Mouse (Mus musculus) midbrain, embryonic 11.5 days (tissue): ENCODE data around the gene Usp32. TPM values are rescaled to one million over a fixed set of nuclear protein-coding genes. Genes with fewer than 3 reads are reported as not detected.
A peak's percentile ranks its signal among the peaks of the same experiment; 100 is the strongest.

Source experiments
- ATAC-seq: fragments of 200-750 bp; cut with Nextera tagmentation; 2 replicates; pipeline ENCODE4 v1.8.0; 2017; ENCODE audit warnings: moderate TSS enrichment, moderate library complexity; ENCODE audit not compliant: low FRiP score
- DNase-seq: peaks from one replicate; pipeline ENCODE4 v3.0.0; 2015; ENCODE audit warnings: low spot score; ENCODE audit errors: missing footprints
- H3K27ac ChIP-seq: fragments of 300-500 bp; sonication (generic); 2 replicates; pipeline ENCODE4 v1.5.1; 2014; ENCODE audit warnings: low read depth, low read length
- H3K27me3 ChIP-seq: fragments of 300-500 bp; sonication (generic); 2 replicates; pipeline ENCODE4 v1.6.1; 2014; ENCODE audit warnings: mild to moderate bottlenecking, low read length, moderate library complexity, mixed read lengths; ENCODE audit not compliant: control insufficient read depth, insufficient read depth
- H3K36me3 ChIP-seq: fragments of 300-500 bp; sonication (generic); 2 replicates; pipeline ENCODE4 v1.6.1; 2014; ENCODE audit warnings: mild to moderate bottlenecking, low read length, moderate library complexity, mixed read lengths; ENCODE audit not compliant: control insufficient read depth, insufficient read depth
- H3K4me1 ChIP-seq: fragments of 300-500 bp; sonication (generic); 2 replicates; pipeline ENCODE4 v1.6.1; 2014; ENCODE audit warnings: low read length; ENCODE audit not compliant: control insufficient read depth, insufficient read depth
- H3K4me2 ChIP-seq: fragments of 300-500 bp; sonication (generic); 2 replicates; pipeline ENCODE4 v1.6.1; 2014; ENCODE audit warnings: mild to moderate bottlenecking, moderate library complexity
- H3K4me3 ChIP-seq: fragments of 300-500 bp; sonication (generic); 2 replicates; pipeline ENCODE4 v1.5.1; 2014; ENCODE audit warnings: low read depth, low read length
- H3K9ac ChIP-seq: fragments of 300-500 bp; sonication (generic); 2 replicates; pipeline ENCODE4 v1.6.1; 2014; ENCODE audit warnings: low read length
- H3K9me3 ChIP-seq: fragments of 300-500 bp; sonication (generic); 2 replicates; pipeline ENCODE4 v1.6.1; 2016; ENCODE audit warnings: low read length; ENCODE audit not compliant: control insufficient read depth
- WGBS: fragments of 180-500 bp; shearing (Covaris S2); extraction: QIAGEN DNeasy Blood & Tissue Kit; methylation state at CpG from one replicate; pipeline ENCODE4 v1.1.7; 2014; 5-methylcytosine and 5-hydroxymethylcytosine counted together
- polyA plus RNA-seq: library from polyadenylated mRNA; unstranded; fragments of >200 nt; fragmentation: Nextera tagmentation; extraction: Ambion mirVana; gene quantifications from 2 replicates; pipeline ENCODE4 v1.2.1, GENCODE M21; 2014

Gene Usp32
- 7.0 and 8.1 TPM in 2 replicates for polyA plus RNA-seq

DNA sequence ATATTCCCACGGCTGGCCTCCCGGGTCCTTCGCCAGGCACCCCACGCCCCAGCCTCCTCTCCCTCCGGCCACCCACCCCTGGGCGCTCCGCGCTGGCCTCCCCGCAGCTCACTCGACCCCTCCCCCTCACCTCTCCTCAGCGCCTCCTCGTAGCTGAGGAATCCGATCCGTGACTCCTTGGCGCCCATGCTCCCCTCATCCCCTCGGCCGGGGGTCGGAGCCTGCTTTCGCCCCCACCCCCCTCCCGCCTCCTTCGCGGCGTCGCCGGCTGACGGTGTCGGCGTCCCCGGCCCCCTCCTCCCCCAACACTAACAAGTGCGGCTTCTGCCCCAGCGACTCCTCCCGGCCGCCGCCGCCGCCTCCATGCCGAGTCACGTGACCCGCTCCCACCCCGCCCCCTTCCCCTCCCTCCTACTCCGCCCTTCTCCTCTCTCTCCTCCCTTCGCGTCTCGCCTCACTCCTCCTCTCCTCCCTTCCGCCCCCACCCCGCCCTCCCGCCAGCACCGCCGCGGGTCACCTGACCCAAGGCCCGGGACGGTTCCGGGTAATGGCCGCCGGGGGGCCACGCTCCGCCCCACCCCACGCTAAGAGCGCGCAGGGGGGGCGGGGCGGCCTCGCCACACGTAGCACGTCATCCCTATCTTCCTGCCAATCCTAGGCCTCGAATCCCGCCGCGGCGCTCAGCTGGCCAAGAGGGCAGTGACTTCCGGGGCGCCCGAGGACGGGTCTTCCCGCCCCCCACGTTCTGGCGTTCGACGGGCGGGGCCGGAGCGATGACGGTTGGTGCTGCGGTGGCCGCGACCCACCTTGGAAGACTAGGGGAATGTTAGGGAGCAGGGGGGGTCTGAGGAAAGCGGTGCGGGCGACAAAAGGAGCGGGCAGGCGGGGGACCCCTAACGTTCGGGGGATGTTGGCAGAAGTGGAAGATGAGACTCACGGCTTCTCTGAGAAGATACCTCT is at the start of gene Usp32:
Usp32 (minus strand) TSS at position 581 of the 960 bp plus-strand sequence.
- Histone ChIP-seq H3K27ac (peak within 1 kb of the TSS; percentile 72), H3K27me3 (no peaks in the 10 kb centered on the region), H3K4me1 (peaks cover 5% of the 10 kb centered on the region; the same call in 1 of the 2 replicates), H3K36me3 (no peaks in the 10 kb centered on the region), H3K9me3 (no peaks in the 10 kb centered on the region), H3K4me2 (peak within 1 kb of the TSS; percentile 70), H3K9ac (peak within 1 kb of the TSS; percentile 78), H3K4me3 (peak within 1 kb of the TSS; percentile 63)
- ATAC-seq (peak; percentile 97), DNase-seq (peak; percentile 99)
- WGBS: under 1% methylated on average over 80 of the region's 94 CpGs

DNA sequence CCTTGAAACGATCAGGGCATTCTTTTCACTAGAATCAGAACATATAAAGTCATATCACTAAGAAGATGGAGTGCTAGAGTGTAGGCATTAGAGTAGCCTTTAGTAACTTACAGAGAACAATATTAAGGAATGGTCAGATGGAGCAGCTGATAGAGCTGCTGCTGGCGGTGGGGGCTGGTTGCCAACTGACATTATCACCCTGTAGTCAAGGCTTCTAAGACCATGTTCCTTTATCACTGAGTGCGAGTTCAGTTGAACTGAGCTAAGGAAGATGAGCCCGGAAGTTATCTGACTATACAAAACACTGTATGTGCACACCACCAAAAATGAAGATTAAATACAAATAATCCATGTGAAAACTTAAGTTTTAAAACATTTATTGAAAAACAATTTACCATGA is 49.1 kb upstream of the Usp32 start:
- H3K9me3 ChIP-seq: no peaks in the 10 kb centered on the region
- no peaks in the 10 kb centered on the region for H3K27me3 ChIP-seq
- no peak for ATAC-seq
- peak; percentile 78 for DNase-seq
- H3K27ac ChIP-seq: no peak overlapping the region
- H3K4me1 ChIP-seq: no peaks in the 10 kb centered on the region
- 96% methylated on average over 4 of the region's 4 CpGs for WGBS
- H3K4me3 ChIP-seq: no peak overlapping the region
- H3K36me3 ChIP-seq: peaks cover 13% of the 10 kb centered on the region
- no peak overlapping the region for H3K9ac ChIP-seq
- H3K4me2 ChIP-seq: no peak overlapping the region

DNA sequence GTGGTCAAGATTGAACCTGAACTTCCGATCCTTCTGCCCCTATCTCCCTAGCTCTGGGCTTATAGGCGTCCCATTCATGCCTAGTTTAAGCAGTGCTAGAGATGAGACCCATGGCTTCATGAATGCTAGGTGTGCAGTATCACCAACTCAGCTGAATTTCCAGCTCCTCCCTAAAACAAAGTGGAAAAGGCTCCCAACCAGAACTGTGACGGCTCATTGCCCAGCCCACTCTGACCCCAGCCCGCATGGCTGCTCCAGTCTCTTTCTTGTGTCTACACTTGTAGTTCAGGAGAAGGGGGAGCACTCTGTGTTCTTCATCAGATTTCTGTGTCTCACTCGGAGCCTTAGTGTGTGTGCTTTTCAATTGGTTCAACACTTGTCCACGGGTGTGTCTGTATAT is 44.9 kb upstream of the Usp32 start:
- no peaks in the 10 kb centered on the region; the same call in 1 of the 2 replicates for H3K36me3 ChIP-seq
- no peaks in the 10 kb centered on the region for H3K9me3 ChIP-seq
- no peak overlapping the region for H3K4me2 ChIP-seq
- 88% methylated on average over 6 of the region's 6 CpGs for WGBS
- no peak overlapping the region for H3K27ac ChIP-seq
- peaks cover 4% of the 10 kb centered on the region; the same call in 1 of the 2 replicates for H3K4me1 ChIP-seq
- no peak for DNase-seq
- H3K4me3 ChIP-seq: no peak overlapping the region
- no peak overlapping the region for H3K9ac ChIP-seq
- ATAC-seq: no peak
- H3K27me3 ChIP-seq: no peaks in the 10 kb centered on the region

DNA sequence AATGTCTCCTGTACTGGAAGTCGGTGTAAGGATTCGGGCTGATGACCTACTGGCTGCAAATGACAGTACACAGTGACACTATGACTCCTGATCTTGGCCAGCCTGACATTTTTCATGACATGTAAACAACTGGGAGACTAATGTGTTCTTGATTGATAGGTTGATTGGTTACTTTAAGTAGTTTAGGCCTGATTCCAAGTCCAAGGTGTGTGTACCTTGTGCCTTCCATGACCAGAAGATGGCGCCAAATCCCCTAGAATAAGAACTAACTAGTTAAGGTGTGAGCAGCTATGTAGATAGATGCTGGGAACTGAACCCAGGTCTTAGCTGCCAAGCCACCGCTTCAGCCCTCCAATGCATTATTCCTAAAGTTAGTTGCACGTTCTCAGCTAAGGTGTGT is 44.1 kb upstream of the Usp32 start:
- DNase-seq (peak; percentile 83), ATAC-seq (no peak)
- Histone ChIP-seq H3K4me1 (peaks cover 4% of the 10 kb centered on the region; the same call in 1 of the 2 replicates), H3K4me3 (no peak overlapping the region), H3K9ac (no peak overlapping the region), H3K4me2 (no peak overlapping the region), H3K27ac (no peak overlapping the region), H3K9me3 (no peaks in the 10 kb centered on the region), H3K36me3 (no peaks in the 10 kb centered on the region), H3K27me3 (no peaks in the 10 kb centered on the region)
- 67% methylated on average over 5 of the region's 5 CpGs for WGBS

DNA sequence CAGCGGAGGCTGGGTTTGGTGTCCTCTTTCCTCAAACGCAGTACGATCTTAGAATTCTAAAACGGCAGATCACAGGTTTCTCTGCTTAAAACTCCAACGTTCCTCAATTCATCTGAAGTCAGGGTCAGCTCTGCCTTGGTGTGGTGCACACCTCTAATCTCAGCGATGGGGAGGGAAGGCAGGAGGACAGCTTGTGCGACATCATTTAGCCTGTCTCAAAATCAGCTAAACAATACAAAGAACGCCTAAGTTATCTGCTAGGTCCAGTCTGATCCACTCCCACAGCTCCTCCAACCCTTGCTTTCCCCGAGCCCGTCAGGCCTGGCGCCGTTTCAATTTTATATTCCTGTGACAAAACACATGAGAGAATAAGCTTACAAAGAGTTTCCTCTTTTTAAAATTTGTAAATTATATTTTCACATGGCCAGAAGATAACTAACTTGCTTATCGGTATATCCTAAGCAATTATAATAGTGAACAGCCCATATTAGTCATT is 43.4 kb upstream of the Usp32 start:
- H3K27me3 ChIP-seq: no peaks in the 10 kb centered on the region
- H3K9ac ChIP-seq: peak overlapping the region; percentile 24
- peak overlapping the region; percentile 17 for H3K4me3 ChIP-seq
- H3K4me1 ChIP-seq: peaks cover 4% of the 10 kb centered on the region; the same call in 1 of the 2 replicates
- H3K9me3 ChIP-seq: no peaks in the 10 kb centered on the region
- H3K4me2 ChIP-seq: peak overlapping the region; percentile 39
- H3K27ac ChIP-seq: no peak overlapping the region
- 31% methylated on average over 13 of the region's 13 CpGs for WGBS
- H3K36me3 ChIP-seq: no peaks in the 10 kb centered on the region
- no peak for DNase-seq
- ATAC-seq: peak; percentile 19; the same call in 1 of the 2 replicates

DNA sequence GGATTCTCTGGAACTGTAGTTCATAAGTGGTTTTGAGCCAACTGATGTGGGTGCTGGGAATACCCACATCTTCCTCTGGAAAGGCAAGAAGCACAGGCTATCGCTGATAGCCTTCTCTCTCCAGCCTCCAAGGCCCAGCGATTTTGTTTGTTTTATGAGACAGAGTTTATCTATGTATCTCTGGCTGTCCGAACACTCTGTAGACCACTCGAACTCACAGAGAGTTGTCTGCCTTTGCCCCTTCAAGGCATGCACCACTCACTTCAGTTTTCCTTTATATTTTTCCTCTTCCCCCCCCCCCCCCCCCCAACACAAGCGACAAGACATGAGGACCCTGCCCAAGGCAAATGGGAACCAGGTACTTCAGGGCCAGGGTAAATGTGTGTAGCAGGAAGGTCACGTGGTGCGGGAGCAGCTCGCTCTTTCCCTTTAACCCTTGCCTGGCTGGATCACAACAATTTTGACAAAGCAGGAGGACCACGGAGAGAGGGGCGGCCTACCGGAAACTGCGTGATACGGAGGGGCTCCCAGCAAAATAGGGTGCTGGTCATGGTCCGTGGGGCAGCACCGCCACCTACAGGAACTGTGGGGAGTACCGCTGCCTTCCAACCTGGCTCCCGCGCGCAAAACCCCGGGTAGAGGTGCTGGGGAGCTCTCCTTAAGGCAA is 42.8 kb upstream of the Usp32 start:
- Histone ChIP-seq H3K4me2 (peak overlapping the region; percentile 39), H3K9me3 (no peaks in the 10 kb centered on the region), H3K27me3 (no peaks in the 10 kb centered on the region), H3K9ac (peak overlapping the region; percentile 24), H3K27ac (no peak overlapping the region), H3K36me3 (no peaks in the 10 kb centered on the region), H3K4me3 (peak overlapping the region; percentile 17), H3K4me1 (peaks cover 4% of the 10 kb centered on the region; the same call in 1 of the 2 replicates)
- peak; percentile 97 for DNase-seq
- ATAC-seq: peak; percentile 92
- 9% methylated on average over 19 of the region's 20 CpGs for WGBS

DNA sequence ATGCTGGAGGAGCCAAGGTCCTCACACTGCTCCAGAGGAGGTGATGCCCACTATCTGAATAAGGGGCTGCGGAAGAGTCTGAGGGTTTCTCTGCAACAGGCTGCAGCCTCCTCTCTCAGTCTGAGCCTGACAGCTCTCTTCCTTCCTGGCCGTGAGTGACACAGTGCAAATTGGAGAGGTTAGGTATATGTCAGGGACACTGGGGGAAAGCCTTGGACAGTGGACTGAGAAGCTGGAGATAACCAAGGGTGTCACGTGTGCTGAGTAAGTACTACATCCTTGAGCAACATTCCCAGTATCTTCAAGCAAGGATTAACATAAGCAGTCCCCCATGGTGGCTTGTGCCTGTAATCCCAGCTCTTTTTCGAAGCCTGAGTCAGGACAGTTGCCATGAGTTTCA is 38.5 kb upstream of the Usp32 start:
- no peak overlapping the region for H3K9ac ChIP-seq
- no peak overlapping the region for H3K4me2 ChIP-seq
- H3K27ac ChIP-seq: no peak overlapping the region
- H3K36me3 ChIP-seq: no peaks in the 10 kb centered on the region
- no peak for ATAC-seq
- no peaks in the 10 kb centered on the region for H3K27me3 ChIP-seq
- no peak for DNase-seq
- H3K4me3 ChIP-seq: no peak overlapping the region
- H3K4me1 ChIP-seq: peaks cover 3% of the 10 kb centered on the region; the same call in 1 of the 2 replicates
- no peaks in the 10 kb centered on the region for H3K9me3 ChIP-seq
- 87% methylated on average over 4 of the region's 4 CpGs for WGBS

DNA sequence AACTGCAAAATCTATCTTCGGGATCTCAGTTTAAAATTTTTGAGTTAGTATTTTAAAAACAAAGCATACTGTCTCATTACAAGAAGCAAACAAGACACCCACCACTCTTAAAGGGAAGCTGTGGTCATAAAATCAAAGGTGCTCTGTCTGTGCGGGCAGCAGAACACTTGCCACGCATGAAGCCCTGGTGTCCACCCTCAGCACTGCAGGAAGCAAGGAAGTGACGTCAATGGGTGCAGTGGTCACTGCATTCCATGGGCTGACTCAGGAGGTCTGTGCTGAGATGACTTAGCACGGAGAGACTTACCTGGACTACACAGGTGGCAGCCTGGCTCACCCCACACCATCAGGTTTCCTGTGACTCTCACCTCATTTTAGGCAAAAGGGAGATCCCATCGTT is 37.8 kb upstream of the Usp32 start:
- H3K27me3 ChIP-seq: no peaks in the 10 kb centered on the region
- no peak overlapping the region for H3K9ac ChIP-seq
- no peaks in the 10 kb centered on the region for H3K36me3 ChIP-seq
- ATAC-seq (no peak), DNase-seq (no peak)
- no peak overlapping the region for H3K4me2 ChIP-seq
- H3K4me1 ChIP-seq: no peaks in the 10 kb centered on the region
- no peaks in the 10 kb centered on the region for H3K9me3 ChIP-seq
- no peak overlapping the region for H3K27ac ChIP-seq
- 86% methylated on average over 6 of the region's 6 CpGs for WGBS
- H3K4me3 ChIP-seq: no peak overlapping the region
